Mouse (Mus musculus) left cerebral cortex, adult 8-10 months (tissue): ENCODE measurements at regions not wholly inside any gene's neighbourhood (a gene's known extent, or its start where the extent isn't known, plus 50 kb on each side); places are given as distances from the start of the nearest gene placed in this dataset.

ENCODE experiments used
- DNase-seq, 2 experiments: peaks; one replicate each; pipeline ENCODE4 v3.0.0; 2022; ENCODE audit warnings: low spot score in 2 of 2

DNA sequence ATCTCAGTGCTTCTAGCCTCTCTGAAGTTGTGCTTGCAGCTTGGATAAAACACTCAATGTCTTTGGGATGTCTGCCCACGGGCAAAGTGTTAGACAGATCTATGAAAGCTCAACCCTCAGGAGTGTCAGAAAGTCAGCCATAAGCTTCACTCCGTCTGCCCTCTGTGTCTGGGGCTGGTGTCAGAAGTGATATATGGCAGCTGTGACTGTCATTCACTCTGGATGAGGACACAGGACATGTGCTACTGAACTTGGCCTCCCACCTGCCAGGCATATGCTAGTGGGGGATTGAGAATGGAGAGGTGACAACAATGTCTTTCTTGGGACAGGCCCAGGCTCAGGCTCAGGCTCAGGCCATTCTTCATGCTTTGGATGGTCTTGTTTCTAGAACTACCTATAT, 366.7 kb downstream of the Eipr1 start:
- no peak for DNase-seq

DNA sequence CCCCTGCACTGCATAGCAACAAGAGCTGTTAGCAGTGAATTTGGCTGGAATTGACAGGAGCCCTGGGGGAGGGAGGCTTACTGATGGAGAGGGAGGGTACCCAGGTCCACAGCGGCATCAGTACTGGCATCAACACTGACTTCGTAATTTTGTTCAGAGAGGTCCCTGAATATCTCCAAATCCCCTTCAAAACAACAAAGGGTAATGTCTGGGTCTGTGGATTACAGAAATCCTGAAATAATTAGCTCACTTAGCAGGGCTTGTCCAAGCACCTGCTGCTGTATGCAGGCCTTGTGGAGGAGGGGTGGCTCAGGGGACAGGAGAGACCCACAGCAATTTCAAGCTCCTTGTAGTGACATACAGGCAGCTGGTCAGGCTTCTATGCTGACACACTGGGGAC, 369.6 kb downstream of the Eipr1 start:
- DNase-seq = no peak

DNA sequence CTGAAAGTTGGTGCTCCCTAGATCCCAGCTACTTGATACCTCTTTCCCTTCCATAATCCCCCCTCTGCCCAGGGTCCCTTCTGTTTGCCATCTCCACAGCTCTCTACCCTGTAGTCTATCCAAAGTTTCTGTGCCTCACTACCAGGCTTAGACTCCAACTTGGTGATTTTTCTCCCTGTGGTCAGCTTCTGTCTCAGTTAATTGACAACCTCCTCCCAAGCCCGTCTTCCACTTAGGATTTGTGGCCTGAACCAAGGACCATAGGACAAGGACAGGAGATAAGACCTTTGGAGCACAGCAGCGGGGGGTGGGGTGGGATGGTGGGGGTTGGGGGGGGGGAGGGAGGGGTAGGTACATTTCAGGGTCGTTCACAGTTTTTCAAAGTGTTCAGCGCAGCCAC, 371.3 kb downstream of the Eipr1 start:
- DNase-seq = no peak

DNA sequence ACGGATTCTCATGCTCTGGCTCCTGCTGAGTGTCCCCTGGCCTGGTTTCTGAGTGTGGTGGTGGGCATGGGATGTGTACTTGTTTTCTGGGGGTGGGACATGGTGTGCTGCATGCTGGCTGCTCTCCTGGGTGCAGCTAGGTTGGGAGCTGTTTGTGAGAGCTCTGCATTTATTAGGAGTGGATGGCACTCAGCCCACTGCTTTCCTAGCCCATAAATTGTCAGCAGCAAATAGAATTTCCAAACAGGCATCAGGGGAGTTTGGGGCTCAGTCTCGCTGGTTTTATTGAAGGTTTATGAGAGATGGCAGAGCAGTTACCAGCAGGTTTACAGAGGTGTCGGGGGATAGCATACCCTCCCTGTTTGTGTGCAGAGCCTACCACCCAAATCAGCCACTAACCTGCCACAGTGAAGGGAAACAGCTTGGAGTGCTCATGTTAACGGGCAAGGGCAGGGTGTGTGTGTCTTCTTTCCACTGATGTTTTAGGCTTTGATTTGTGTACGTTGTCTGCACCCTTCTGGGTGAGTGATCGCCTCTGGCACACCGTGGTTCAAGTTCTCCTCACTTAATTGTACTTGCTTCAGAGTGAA, 372.6 kb downstream of the Eipr1 start:
- DNase-seq = no peak

DNA sequence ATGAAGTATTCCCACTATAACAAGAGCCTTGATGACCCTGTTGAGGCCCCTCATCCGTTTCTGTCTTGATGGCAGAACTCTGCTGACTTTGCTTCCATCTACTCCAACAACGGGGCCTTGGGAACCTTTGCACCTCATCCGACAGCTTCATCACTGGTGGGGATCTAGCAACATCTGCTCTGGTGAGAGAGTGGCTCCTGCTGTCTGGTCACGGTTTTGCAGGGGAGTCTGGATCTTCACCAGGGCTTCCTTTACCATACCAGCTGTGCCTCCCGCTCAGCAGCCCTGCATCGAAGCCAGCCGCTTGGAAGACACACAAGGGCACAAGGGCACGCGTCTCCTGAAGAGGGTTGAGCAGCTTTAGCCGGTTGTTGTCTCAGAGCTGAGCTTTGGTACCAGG, 377.2 kb downstream of the Eipr1 start:
- no peak for DNase-seq

DNA sequence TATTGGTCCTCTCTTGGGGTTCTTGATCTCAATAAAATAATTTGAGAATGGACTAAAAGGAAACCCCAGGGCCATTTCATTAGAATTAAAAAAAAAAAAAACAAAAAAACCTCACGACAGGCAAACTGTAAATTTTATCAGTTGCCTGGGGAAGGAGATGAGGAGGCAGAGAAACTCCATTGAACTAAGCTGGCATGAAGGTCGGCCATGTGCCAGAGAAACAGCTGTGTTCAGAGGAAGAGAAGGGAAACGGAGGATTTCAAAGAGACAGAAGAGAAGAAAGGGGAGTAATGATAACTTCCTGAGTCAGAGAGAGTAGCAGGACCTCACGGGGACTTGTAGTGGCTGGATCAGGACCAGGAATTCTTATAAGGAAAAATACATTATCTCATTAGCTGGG, 377.7 kb downstream of the Eipr1 start:
- no peak for DNase-seq

DNA sequence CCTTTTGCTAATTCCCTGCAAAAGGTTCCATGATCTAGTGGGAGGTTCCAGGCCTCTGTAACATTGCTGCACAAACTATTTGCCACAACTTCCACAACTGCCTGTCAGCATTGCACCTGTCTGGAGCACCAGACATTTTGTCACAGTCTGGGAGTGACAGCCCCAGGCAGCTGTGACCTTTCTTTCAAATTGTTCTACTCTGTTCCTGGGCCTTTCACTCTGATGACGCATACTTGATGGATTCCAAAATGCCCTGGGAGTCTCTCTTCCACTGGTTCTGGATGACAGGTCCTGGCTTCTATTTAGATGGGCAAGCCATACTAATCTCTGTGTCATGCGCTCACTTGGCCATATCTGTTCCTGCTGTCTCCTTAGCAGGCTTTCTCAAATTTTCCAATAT, 382.7 kb downstream of the Eipr1 start:
- DNase-seq = no peak

DNA sequence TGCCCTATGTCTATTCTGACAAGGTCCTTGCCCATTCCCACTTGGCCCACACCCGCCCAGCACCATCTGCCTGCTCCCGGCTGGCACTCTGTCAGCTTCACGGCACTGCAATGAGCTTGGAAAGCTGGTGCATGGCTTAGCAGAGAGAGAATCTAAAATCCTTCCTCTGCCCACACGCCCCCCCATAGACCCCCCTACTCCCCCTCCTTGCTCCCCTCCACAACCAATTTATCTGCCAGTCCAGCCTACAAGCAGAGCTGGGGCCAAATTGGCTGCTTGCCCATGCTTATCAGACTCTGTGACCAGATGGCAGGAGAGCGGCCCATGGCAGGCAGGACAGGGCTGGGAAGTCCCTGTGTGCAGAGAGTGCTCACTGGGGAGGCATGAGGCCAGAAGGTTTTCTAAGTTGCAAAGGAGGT, 385.3 kb downstream of the Eipr1 start:
- peak in 1 of 2 experiments; percentile 64 for DNase-seq

DNA sequence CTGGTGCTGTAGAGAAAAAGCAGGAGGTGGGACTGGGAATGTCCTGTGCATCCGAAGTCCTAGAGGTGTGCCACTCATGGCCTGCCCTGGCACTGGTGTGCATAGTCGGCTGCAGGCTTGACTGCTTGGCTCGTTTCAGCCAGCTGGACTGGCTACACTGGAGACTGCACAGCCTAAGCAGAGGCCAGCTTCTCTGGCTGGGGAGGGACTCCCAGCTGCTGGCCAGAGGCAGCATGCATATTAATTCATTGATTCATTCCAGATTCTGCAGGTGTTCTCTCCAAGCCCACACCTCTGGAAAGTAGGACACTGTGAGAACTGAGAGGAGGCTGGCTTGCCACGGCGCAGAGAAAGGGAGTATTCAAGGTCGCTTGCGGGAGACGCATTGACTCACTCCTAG, 385.9 kb downstream of the Eipr1 start:
- DNase-seq = no peak

DNA sequence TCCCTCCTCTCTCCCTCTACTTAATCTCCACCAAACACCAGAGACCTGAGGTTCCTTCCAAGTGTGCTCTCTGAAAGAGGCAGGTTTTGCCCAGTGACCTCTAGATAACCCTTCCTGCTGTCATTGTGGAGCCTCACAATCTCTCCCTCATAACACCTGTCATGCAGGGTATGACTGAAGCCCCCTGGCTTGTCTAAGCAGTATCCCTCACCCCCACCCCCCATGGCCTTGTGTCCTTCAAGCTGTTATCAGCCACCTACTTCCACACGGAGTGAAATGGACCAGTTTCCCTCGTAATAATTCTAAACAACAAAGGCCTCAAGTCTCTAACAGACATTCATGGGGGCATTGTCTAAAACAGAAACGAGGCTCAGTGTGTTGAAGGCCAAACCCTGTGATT, 387.6 kb upstream of the Myt1l start:
- no peak for DNase-seq

DNA sequence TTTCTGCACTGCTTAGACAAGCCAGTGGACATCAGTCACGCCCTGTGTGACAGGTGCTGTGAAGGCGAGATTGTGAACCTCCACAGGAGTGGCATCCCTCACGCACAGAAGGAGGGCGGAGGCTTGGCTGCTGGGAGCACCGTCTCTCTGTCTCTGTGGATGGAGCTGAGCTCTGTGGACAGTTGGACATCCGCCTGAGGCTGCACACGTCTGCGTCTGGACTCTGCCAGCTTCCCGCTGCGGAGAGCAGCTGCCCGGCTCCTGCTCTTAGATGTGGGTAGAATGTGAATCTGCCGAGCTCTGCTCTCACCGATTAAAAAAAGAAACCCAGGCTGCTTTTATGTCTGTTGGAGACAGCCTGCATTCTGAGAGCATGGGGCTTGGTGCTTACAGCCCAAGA, 387.1 kb upstream of the Myt1l start:
- peak; percentile 51 to 91 for DNase-seq

DNA sequence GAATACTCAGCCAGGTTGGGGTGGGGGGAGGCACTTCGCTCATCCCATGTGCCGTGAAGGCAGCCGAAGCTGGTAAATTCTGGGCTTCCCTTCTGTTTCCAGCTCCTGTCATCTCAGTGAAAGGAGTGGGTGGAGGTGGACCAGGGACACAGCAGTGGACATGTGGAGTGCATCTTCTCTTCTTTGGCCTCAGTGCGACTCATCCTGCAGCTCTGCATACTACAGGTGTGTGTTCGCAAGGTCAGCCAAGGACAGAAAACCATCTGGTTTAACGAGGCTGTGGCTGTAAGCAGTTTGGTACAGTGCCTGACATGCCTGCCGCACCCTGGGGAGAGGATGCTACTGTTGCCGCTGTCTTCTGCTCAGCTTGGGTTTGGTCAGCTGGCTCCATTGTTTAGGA, 386.3 kb upstream of the Myt1l start:
- peak in 1 of 2 experiments; percentile 53 for DNase-seq

DNA sequence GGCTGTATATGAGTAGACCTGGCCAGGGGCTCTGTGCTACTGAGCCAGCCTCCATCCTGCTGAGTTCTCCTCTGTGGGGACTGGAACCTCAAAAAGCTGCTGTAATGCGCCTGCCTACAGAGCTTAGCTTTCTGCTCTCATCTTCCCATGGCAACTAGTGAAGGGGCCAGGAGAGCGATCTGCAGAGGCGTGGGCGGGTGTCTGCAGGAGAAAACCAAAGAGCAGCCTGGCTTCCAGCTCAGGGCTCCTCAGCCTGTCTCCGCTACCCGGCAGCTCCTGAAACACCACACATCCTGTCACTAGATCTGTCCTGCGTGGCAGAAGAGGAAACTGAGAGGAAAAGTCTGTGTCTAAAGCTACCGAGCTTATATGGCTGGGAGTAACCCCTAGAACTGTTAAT, 384.9 kb upstream of the Myt1l start:
- DNase-seq = peak; percentile 59 to 93

DNA sequence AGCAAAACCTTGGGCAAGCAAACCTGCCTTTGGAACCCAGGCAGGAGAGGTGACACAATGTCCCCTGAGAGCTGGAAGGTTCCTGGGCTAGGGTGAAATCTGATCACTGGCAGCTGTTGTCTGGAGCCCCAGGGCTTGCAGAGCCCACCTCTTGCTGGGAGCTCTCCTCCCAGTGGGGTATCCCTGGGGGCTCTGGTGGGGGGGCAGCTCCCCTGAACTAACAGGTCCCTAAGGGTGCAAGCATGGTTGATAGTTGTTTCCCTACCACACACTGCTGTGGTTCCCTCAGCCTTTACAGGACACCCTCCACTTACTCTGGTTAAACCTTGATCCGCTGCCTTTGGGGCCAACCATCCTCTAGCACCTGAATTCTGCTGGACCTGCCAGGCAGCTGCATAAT, 367.3 kb upstream of the Myt1l start:
- DNase-seq = no peak

DNA sequence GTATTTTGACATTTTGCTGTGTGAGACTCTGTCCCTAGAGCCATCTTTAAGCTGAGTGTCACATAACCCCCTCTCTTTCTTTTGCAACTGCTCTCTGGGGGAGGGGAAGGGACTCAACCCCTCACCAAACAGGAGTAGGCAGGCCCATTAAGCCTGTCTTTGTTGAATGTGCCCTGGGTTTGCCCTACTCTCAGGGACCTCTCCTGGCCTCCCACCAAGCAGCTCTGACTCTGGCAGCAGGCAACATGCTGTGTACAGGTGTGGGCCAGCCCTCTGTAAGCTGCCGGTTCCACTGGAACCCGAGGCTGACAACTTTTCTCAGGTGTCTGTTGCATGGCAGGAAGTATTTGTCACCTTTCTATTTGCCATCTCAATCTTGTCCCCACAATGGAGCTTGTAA, 366.6 kb upstream of the Myt1l start:
- no peak for DNase-seq

DNA sequence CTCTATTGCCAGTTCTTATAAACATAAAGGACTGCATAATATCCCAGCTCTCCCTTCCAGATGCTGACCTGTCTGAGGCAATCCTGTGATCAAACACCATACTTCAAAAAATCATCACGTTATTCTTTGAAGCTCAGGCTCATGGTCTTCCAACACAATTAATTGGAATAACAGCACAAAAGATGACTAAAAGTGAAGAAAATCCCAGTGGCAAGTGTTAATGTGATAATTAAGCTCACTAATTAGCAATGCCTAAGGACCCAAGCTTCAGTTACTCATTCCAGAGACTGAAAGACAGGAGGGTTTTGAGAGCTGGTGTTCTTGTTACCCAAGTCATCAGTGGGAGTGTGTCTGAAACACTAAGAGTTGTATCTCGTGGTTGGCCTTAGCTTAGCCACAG, 363.5 kb upstream of the Myt1l start:
- DNase-seq = no peak

DNA sequence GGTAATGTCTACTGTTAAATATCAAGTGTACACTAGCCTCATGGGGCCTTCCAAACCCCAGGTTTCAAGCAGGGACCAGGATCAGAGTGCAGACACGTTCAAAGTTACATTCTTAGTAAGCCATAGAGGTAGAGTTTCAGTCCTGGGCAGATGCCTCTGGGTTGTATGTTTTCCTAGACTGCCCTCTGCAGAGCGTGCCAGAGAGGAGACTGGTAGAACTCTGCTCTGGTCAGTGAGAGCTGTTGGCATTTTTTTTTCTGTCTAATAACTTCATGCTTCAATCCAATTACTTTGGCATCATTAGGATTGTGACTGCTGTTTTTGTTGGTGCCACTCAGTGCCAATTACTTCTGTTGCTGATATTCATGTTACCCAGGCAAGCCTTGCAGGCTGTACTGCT, 361.9 kb upstream of the Myt1l start:
- no peak for DNase-seq

DNA sequence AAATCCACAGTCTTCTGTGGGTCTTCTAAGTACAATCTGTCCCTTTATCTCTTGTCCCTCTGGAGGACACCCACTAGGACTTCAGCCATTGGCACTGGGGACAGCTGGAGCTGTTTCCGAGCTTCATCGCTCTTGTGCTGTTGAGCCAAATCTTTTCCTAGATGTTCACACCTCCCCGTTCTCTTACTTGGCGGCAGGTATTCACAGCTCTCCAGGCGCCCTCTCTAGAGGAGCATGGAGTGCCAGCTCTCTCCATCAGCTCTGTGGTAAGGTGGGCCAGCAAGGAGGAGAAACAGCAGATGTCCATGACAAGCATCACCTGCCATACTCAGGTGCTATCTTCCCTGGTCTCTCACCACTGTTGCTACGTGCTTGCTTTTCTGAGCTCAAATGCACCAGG, 360.3 kb upstream of the Myt1l start:
- peak in 1 of 2 experiments; percentile 53 for DNase-seq

DNA sequence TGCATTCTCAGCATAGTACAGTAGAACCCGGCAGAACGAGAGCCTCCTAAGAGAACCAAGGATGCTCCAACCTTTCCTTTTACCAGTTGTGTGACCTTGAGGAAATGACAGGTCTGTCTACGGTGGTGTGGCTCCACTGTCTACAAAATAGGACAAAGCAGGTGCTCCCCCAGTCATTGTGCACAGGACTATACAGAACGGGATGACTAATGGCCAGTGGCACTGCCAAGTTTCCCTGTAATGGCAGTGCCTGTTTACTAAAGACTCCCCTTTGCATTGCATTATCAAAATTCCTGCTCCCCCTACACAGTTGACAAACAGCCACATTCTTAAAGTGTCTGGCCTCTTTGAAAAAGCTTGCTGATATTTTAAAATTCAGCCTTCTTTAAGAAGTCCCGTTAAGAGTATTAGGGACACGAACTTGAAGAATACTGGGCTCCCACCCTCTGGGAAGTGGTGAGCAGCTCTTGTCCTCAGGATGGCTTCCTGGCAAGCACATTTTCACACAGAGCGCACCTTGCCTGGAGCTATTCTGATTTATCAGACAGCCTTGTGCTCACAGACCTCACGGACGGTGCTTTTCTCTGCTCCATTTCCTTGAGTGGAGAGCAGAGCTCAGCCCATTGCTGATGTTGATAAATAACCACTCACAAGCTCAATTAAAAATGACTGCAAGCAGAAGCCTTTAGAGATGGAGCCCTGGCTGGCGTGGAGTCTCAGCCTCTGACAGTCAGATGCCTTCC, 352.3 kb upstream of the Myt1l start:
- no peak for DNase-seq

DNA sequence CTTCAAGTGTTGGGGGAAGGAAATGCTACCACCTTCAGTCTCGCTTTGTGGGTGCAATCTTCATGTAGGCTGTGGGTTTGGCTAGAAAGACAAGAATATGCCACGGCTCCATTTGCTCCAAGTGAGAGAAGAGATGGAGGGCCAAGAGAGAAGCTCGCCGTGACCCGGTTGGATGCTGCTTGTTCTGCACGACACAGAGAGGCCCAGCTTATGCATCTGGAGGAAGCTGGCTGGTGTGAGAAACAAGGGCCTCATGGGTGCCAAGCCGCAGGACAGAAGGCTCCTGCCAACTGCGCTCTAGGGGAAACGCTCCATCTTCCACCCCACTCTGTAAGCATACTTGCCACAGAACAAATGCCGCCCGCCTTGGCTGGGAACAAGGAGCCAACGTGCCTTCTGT, 351.0 kb upstream of the Myt1l start:
- DNase-seq = peak in 1 of 2 experiments; percentile 49

DNA sequence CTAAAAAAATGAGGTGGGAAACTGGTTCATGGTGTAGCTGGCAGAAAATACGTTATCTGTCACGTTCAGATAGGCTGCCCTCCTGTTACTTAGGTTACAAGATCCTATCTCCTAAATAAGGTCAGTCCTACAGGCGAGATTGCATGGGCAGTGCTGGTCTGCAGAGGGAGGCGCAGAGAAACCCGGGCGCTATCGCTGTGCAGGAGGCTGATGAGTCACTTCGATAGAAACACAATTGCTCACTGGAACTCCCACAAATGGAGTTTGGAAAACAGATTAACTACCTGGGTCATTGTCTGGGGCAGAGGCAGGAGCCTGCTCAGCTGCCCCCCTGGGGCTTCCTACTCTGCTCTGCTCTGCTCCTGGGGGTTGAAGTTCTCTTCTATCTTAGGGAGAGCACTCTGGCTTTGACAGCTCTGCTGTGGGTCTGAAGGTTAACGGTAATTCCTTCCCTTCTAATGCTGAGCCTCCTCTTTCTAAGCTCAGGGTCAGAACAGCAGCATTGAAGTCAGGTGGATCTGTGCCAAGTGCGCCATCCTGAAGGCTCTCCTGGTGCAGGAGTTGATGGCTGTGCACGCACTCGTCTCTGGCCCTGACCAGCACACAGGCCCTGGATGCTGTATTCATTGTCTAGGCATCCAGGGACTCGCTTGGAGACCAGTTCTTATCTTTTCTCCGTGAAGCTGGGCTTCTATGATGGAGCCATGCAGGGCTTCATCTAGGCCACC, 349.9 kb upstream of the Myt1l start:
- no peak for DNase-seq

DNA sequence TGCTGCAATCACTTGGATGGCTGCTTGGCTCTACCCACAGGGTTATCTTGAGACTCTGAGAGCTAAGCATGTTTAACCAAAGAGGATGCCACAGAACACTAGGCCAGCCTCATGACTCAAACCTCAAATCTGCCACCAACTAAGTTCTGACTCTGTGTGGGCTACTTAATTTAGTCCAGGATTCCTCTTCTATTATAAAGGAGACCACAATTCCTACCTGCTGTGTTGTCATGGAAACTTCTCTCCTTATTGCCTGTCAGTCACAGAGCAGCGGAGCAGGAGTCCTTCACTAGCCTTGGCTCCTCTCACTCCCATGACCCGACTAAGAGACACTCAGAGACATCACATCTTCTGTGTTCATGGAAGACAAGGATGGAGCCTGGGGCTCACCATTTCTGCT, 348.8 kb upstream of the Myt1l start:
- DNase-seq = no peak

DNA sequence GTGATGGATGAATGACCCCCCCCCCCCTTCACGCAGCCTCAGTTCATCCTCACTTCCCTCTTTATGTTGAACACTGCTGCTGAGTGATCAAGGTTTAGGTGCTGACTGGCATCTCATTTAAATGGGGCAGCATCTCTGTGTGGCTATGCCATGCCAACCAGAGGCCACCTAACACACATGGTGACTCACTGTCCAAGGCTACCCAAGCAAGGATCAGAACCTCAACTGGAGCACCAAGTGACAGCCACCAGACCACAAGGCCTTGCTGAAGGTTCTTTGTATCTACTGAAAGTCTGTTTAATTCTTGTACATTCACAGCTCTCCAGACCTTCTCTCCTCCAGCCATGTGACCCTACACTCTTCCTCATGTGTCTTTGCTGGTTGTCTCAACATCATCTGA, 347.6 kb upstream of the Myt1l start:
- no peak for DNase-seq
